Mouse (Mus musculus) embryonic facial prominence, embryonic 12.5 days (tissue): ENCODE results near the gene Hist1h2af. TPM values are rescaled to one million over a fixed set of nuclear protein-coding genes. Genes with fewer than 3 reads are reported as not detected.
"Not testable (repeated sequence)": the region's sequence is repeated elsewhere in the genome, so short reads cannot be mapped to it uniquely, and the experiment has no call there.

Source experiments
- ATAC-seq: fragments of 200-750 bp; cut with Nextera tagmentation; 2 replicates; pipeline ENCODE4 v1.8.0; 2017; ENCODE audit not compliant: insufficient number of reproducible peaks, insufficient read depth, low FRiP score, low TSS enrichment
- H3K27ac ChIP-seq: fragments of 300-500 bp; sonication (generic); 2 replicates; pipeline ENCODE4 v1.5.1; 2016; ENCODE audit warnings: mild to moderate bottlenecking
- H3K27me3 ChIP-seq: fragments of 300-500 bp; sonication (generic); 2 replicates; pipeline ENCODE4 v1.6.1; 2016; ENCODE audit warnings: mild to moderate bottlenecking, moderate library complexity
- H3K36me3 ChIP-seq: fragments of 300-500 bp; sonication (generic); 2 replicates; pipeline ENCODE4 v1.6.1; 2016; ENCODE audit warnings: mild to moderate bottlenecking
- H3K4me1 ChIP-seq: fragments of 300-500 bp; sonication (generic); 2 replicates; pipeline ENCODE4 v1.6.1; 2016
- H3K4me2 ChIP-seq: fragments of 300-500 bp; sonication (generic); replicated peaks from 2 replicates; pipeline ENCODE4 v1.6.1; 2016; ENCODE audit warnings: mild to moderate bottlenecking, moderate library complexity
- H3K4me3 ChIP-seq: fragments of 300-500 bp; sonication (generic); 2 replicates; pipeline ENCODE4 v1.5.1; 2016; ENCODE audit warnings: mild to moderate bottlenecking
- H3K9ac ChIP-seq: fragments of 300-500 bp; sonication (generic); 2 replicates; pipeline ENCODE4 v1.6.1; 2016; ENCODE audit warnings: mild to moderate bottlenecking, moderate library complexity
- H3K9me3 ChIP-seq: fragments of 300-500 bp; sonication (generic); 2 replicates; pipeline ENCODE4 v1.6.1; 2016; ENCODE audit warnings: mild to moderate bottlenecking, moderate library complexity
- WGBS: fragments of 180-500 bp; shearing (Covaris S2); methylation state at CpG from one replicate; pipeline ENCODE4 v1.1.7; 2016; 5-methylcytosine and 5-hydroxymethylcytosine counted together
- polyA plus RNA-seq: library from polyadenylated mRNA; unstranded; fragments of >200 nt; fragmentation: Nextera tagmentation; extraction: Ambion mirVana; gene quantifications from 2 replicates; pipeline ENCODE4 v1.2.1, GENCODE M21; 2016

The Hist1h2af gene
- polyA plus RNA-seq, 1 experiment from 2014 or later = 10.7 TPM

DNA sequence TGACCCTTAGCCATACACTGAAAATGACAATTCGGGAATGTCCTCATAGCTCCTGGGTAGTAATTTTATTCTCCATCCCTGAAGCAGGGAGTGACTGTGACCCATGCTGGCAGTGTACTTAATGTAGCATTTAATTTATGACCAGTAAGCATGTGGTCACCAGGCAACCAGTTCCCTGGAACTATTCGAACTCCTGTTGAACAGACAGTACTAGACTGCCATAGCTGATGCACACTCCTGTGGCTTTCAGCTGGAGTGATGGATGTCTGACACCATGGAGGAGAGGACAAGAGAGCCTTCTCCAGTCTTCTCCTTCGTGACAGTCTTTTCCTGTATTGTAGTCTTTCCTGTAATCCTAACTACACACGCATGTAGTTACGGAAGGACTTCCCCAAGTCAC, 4.7 kb upstream of the Hist1h2af start:
- Histone ChIP-seq H3K27ac (no peak overlapping the region), H3K36me3 (no peaks in the 10 kb centered on the region), H3K27me3 (no peaks in the 10 kb centered on the region), H3K4me1 (peaks cover 20% of the 10 kb centered on the region; the same call in 1 of the 2 replicates), H3K9me3 (no peaks in the 10 kb centered on the region), H3K4me2 (peak overlapping the region; percentile 29), H3K9ac (no peak overlapping the region), H3K4me3 (no peak overlapping the region)
- WGBS = 81% methylated on average over 5 of the region's 5 CpGs
- no peak for ATAC-seq

DNA sequence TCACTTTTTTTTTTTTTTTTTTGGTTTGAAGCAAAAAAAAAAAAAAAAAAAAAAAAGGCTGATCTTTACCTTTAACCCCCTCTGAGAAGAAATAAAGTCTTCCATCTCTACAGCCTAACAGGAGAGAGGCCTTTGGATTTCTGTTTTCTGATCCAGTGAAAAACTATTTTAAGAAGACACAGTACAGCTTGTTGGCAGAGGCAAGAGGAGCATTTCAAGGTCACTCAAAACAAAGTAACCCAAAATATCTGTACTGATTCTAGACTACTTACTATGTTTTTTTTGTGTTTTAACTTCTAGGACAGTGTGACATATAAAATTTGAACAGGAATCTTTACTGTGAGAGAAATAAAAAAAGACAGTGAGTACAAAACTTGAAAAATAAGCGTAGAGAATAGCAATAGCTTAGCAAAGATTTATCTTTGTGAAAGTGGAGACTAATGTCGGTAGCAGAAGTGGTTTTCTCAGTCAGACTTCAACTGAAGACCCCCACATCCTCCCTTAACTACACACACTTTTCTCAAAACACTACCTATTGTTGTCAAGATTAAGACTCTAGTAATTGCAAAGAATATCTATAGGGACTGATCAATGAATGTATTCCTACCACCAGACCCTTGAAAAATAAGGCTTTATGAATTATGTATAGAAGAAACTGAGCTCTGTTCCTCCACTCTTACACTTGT, 4.1 kb upstream of the Hist1h2af start:
- Histone ChIP-seq H3K4me1 (peaks cover 20% of the 10 kb centered on the region; the same call in 1 of the 2 replicates), H3K4me2 (peak overlapping the region; percentile 54), H3K4me3 (peak overlapping the region; percentile 55), H3K9me3 (no peaks in the 10 kb centered on the region), H3K9ac (peak overlapping the region; percentile 54), H3K27me3 (no peaks in the 10 kb centered on the region), H3K27ac (peak overlapping the region; percentile 95), H3K36me3 (no peaks in the 10 kb centered on the region)
- WGBS = 31% methylated on average over 2 of the region's 2 CpGs
- no peak for ATAC-seq

DNA sequence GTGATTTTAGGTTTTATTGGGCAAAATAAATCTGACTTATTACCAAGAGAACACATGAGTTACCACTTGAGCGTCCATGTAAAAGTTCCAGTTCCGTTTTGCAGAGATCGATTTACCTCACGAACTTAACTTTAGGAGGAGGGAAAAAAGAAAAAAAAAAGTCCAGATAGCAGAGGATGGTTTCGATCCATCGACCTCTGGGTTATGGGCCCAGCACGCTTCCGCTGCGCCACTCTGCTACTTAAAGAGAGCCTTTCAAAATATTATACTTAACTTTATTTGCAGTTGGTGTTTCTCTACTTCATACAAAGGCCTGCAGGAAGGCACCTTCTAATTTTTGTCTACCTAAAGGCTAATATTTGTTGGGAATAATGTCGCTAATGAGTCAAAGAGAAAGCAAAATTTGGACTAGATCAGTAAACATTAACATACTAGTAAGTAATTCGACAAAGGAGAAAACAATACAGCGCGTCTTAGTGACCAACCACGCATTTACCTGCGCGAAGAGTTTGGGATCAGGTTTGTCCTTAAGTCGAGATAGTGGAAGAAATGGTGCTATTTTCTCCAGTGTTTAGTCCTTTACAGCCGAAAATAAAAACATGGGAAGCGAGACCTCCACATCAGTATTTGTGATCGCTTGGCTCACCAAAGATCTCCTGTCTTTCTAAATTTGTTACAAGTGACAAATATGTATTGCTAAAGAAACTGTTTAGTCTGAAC, 3.4 kb upstream of the Hist1h2af start:
- under 1% methylated on average over 20 of the region's 20 CpGs for WGBS
- peaks cover 20% of the 10 kb centered on the region; the same call in 1 of the 2 replicates for H3K4me1 ChIP-seq
- peak overlapping the region; percentile 54 for H3K4me2 ChIP-seq
- H3K36me3 ChIP-seq = no peaks in the 10 kb centered on the region
- no peaks in the 10 kb centered on the region for H3K27me3 ChIP-seq
- H3K4me3 ChIP-seq = peak overlapping the region; percentile 55
- H3K9ac ChIP-seq = peak overlapping the region; percentile 54
- no peaks in the 10 kb centered on the region for H3K9me3 ChIP-seq
- peak overlapping the region; percentile 95 for H3K27ac ChIP-seq
- no peak for ATAC-seq

DNA sequence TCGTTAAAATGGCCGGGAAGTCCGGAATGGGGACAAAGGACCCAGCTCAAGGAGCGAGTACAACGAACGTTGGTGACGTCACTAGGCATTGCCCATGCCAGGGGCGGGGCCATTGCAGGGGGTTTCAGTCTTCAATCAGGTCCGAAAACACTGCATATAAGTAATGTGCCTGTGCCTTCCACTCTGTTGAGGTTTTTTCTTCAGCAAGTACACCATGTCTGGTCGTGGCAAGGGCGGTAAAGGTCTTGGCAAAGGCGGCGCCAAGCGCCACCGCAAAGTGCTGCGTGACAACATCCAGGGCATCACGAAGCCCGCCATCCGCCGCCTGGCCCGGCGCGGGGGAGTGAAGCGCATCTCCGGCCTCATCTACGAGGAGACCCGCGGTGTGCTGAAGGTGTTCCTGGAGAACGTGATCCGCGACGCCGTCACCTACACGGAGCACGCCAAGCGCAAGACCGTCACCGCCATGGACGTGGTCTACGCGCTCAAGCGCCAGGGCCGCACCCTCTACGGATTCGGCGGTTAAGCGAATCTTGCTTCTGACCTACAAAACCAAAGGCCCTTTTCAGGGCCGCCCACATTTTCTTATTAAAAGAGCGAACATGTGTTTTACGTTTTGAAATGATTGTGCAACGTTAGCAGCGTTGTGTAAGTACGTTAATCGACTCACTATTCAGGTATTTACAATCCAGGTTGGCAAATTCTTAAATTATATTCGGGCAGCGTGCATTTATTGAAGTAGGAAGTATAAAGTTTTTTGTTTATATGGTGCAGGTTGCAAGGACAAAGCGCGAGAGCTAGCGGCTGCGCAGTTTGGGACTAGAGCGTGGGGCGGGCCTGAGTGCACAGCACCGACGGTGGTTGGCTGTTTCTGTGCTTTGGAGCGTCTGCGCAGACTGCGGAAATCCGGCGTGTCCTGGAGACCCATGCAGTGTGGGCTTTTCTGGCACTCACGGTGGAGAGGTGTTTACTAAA, 2.5 kb upstream of the Hist1h2af start, which contains the start of gene Hist1h4h:
TSS of gene Hist1h4h (plus strand) at position 150 of the 975 bp plus-strand sequence.
- H3K27me3 ChIP-seq = no peaks in the 10 kb centered on the region
- peak within 1 kb of the TSS; percentile 55 for H3K4me3 ChIP-seq
- peak within 1 kb of the TSS; percentile 95 for H3K27ac ChIP-seq
- WGBS = under 1% methylated on average over 62 of the region's 70 CpGs
- H3K9me3 ChIP-seq = no peaks in the 10 kb centered on the region
- H3K4me2 ChIP-seq = peak within 1 kb of the TSS; percentile 54
- H3K9ac ChIP-seq = peak within 1 kb of the TSS; percentile 69
- H3K4me1 ChIP-seq = peaks cover 22% of the 10 kb centered on the region
- peak; percentile 82 for ATAC-seq
- H3K36me3 ChIP-seq = no peaks in the 10 kb centered on the region

DNA sequence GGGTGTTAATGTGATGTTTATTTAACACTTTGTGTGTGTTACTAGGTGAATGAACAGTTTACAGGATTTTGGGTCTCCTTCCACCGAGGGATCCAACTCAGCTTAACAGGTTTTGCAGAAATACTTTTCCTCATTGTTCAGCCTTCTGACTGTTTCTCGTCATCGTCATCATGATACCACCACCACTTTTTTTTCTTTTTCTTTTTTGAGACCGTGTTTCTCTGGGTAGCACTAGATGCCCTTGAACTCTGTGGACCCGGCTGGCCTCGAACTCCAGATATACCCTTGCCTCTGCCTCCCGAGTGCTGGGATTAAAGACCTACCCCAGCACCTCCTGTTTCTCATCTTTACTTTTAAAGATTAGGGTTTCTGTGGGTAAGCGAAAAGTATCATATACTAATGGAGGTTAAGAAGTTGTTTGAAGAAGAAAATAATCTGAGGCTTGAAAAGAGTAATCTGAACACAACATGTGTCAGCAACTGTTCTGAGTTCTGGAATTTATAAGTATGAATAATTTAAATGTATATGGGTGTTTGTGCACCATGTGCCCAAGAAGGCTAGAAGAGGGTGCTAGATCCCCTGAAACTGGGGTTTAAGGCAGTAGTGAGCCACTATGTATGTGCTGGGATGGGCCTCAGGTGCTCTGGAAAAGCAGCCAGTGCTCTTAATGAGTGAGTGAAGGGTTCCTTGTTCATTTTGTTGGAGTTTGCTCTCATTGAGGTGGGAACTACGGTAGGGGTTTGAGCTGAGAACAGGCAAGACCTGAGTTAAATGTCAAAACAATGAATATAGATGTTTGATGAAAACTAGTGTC, 1.2 kb upstream of the Hist1h2af start:
- H3K27ac ChIP-seq = peak overlapping the region; percentile 95
- no peaks in the 10 kb centered on the region for H3K9me3 ChIP-seq
- ATAC-seq = no peak
- H3K9ac ChIP-seq = peak overlapping the region; percentile 69
- 18% methylated on average over 9 of the region's 9 CpGs for WGBS
- no peaks in the 10 kb centered on the region for H3K27me3 ChIP-seq
- peaks cover 26% of the 10 kb centered on the region for H3K4me1 ChIP-seq
- no peaks in the 10 kb centered on the region for H3K36me3 ChIP-seq
- H3K4me2 ChIP-seq = peak overlapping the region; percentile 54
- peak overlapping the region; percentile 55 for H3K4me3 ChIP-seq

DNA sequence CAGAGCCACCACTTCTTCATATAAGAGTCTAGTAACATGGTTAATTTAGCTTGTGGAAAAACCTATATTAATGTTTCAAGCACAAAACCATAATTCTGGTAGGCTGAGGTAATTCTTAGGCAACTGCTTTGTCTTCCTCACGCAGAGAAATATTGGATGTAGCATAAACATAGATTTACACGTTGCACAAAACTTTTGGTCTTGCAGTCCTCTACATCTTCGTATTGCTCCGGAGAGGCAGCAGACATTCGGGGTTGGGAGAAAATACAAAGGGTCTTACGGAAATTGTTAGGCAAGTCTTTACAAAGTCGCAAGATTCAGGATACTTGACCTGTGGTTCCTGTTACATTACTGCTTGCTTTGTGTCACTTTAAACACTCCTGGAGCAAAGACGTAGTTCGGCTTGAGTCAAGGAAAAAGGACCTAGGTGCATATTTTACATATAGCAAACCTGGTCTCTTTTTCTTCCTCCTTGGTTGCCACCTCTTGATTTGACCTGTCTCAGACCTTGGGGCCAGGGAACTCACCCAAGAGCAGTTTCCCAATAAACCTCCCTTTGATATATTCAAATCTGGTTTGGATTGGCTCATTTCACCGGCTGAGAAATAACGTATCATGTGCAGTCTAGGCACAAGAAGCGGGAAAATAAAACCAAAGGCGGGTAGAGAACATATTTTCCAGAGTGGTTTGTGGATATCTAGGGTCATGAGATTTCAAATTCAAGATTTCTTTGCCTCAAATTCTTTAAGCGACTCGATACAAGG, 844 bp downstream of the Hist1h2af start:
- no peaks in the 10 kb centered on the region for H3K9me3 ChIP-seq
- H3K9ac ChIP-seq = peak overlapping the region; percentile 52
- H3K36me3 ChIP-seq = no peaks in the 10 kb centered on the region
- peaks cover 22% of the 10 kb centered on the region for H3K4me1 ChIP-seq
- 1% methylated on average over 15 of the region's 15 CpGs for WGBS
- peak overlapping the region; percentile 95 for H3K27ac ChIP-seq
- H3K4me2 ChIP-seq = peak overlapping the region; percentile 54
- H3K27me3 ChIP-seq = no peaks in the 10 kb centered on the region
- ATAC-seq = no peak
- H3K4me3 ChIP-seq = peak overlapping the region; percentile 55

DNA sequence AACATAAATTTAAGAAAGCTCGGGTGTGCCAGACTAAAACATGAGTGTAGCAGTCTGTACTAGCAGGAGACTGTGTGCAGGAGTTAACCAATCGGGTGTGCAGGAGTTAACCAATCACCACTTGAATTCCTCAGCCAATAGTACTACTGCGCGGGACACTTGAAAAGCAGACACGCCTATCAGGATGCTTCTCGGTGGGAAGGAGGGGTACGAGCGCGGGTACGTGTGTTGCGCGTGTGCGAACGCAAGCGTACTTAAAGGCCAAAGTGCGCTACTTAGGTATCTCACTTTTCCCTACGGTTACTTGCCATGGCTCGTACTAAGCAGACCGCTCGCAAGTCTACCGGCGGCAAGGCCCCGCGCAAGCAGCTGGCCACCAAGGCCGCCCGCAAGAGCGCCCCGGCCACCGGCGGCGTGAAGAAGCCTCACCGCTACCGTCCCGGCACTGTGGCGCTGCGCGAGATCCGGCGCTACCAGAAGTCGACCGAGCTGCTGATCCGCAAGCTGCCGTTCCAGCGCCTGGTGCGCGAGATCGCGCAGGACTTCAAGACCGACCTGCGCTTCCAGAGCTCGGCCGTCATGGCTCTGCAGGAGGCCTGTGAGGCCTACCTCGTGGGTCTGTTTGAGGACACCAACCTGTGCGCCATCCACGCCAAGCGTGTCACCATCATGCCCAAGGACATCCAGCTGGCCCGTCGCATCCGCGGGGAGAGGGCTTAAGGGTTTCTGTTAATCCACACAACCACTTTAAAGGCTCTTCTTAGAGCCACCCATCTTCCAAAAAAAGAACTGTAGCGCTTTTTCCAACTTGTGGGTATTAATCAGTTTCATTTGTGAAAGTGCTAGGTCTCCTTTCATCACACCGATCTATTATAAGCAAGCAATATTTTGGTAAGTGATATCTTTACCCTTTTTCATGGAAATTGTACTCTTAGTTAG, 1.7 kb downstream of the Hist1h2af start, which contains the start of gene Hist1h3g:
TSS of gene Hist1h3g (plus strand) at position 286 of the 939 bp plus-strand sequence.
- peak within 1 kb of the TSS; percentile 95 for H3K27ac ChIP-seq
- peaks cover 22% of the 10 kb centered on the region for H3K4me1 ChIP-seq
- under 1% methylated on average over 33 of the region's 62 CpGs for WGBS
- not testable (repeated sequence) for H3K27me3 ChIP-seq, H3K36me3 ChIP-seq, H3K9me3 ChIP-seq
- H3K9ac ChIP-seq = peak within 1 kb of the TSS; percentile 62
- peak within 1 kb of the TSS; percentile 54 for H3K4me2 ChIP-seq
- peak; percentile 92 for ATAC-seq
- peak within 1 kb of the TSS; percentile 55 for H3K4me3 ChIP-seq

DNA sequence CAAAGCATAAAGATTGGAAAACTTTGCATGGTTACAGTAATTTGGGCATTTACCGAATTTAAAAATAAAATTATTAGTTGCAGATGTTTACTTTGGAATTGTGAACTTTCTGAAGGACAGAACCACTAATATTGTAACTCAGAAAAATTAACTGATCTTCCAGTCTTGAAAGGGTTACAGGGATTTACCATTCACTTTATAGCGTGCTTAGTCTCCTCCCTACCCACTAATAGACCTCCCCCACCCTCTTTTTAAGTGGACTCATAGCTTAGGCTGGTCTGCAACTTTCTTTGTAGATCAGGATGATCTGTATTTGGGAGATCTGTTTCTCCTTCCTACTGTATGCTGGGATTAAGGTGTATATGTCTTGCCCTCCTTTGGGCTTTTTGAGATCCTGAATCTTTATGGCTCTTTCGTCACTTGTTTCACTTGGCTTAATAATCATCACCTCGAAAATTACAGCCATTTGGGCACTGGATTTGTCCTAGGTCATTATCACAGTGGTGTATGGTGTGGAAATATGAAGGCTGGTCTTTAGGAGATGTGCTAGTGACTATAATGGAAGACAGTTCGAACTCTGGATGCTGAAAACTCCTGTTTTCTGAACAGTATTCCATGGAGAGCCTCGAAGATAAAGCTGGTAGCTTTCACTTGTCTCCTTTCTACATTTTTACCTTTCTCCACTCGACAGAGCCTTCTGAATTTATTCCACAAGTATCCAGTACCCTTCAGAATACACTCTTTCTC, 2.5 kb downstream of the Hist1h2af start:
- Histone ChIP-seq H3K4me1 (peaks cover 22% of the 10 kb centered on the region), H3K4me2 (peak overlapping the region; percentile 54), H3K27me3 (no peaks in the 10 kb centered on the region), H3K9me3 (no peaks in the 10 kb centered on the region), H3K4me3 (peak overlapping the region; percentile 55), H3K27ac (peak overlapping the region; percentile 95), H3K9ac (peak overlapping the region; percentile 62), H3K36me3 (no peaks in the 10 kb centered on the region)
- WGBS = 22% methylated on average over 7 of the region's 7 CpGs
- no peak for ATAC-seq
